Mouse (Mus musculus): ENCODE data around the gene Arl5a. TPM values are rescaled to one million over a fixed set of nuclear protein-coding genes. Genes with fewer than 3 reads are reported as not detected.

Arl5a gene
- polyA plus RNA-seq, 1 experiment from 2014 or later = 36.4 TPM

GRCm38 (mm10) chr2:52372080-52372479, 52.6 kb downstream of the Arl5a start:
- H3K4me3 ChIP-seq = no peak overlapping the region
- 0 out of 2 replicates have a peak, but pooled peaks cover under 1% of the 10 kb centered on the region for H3K4me1 ChIP-seq (replicated peaks)
- WGBS = 90% methylated on average over 4 of the region's 4 CpGs
- H3K36me3 ChIP-seq = no peaks in the 10 kb centered on the region
- H3K27ac ChIP-seq = no peak overlapping the region
- H3K9me3 ChIP-seq = no peaks in the 10 kb centered on the region
- DNase-seq (ENCODE audit: low spot score) = no peak
- H3K27me3 ChIP-seq (ENCODE audit: insufficient read depth, poor library complexity, severe bottlenecking) = no peaks in the 10 kb centered on the region

- Histone ChIP-seq H3K4me3 (no peak overlapping the region), H3K4me1 (replicated peaks) (0 out of 2 replicates have a peak, but pooled peaks cover 5% of the 10 kb centered on the region), H3K9me3 (no peaks in the 10 kb centered on the region), H3K27ac (no peak overlapping the region), H3K36me3 (no peaks in the 10 kb centered on the region), H3K27me3 (ENCODE audit: insufficient read depth, poor library complexity, severe bottlenecking) (no peaks in the 10 kb centered on the region)
- no peak for DNase-seq (ENCODE audit: low spot score)
- 79% methylated on average over 2 of the region's 2 CpGs for WGBS
These were observed 53.6 kb downstream of the Arl5a start for GRCm38 (mm10) chr2:52371066-52371465.

GRCm38 (mm10) chr2:52369622-52370021, 55.1 kb downstream of the Arl5a start:
- Histone ChIP-seq H3K27me3 (ENCODE audit: insufficient read depth, poor library complexity, severe bottlenecking) (no peaks in the 10 kb centered on the region), H3K9me3 (no peaks in the 10 kb centered on the region), H3K36me3 (no peaks in the 10 kb centered on the region), H3K4me1 (replicated peaks) (peaks cover 14% of the 10 kb centered on the region), H3K4me3 (no peak overlapping the region), H3K27ac (no peak overlapping the region)
- DNase-seq (ENCODE audit: low spot score) = no peak
- 94% methylated on average over 6 of the region's 6 CpGs for WGBS

- WGBS = 91% methylated on average over 5 of the region's 5 CpGs
- Histone ChIP-seq H3K27ac (no peak overlapping the region), H3K27me3 (ENCODE audit: insufficient read depth, poor library complexity, severe bottlenecking) (no peaks in the 10 kb centered on the region), H3K9me3 (no peaks in the 10 kb centered on the region), H3K36me3 (no peaks in the 10 kb centered on the region), H3K4me1 (replicated peaks) (peaks cover 14% of the 10 kb centered on the region), H3K4me3 (no peak overlapping the region)
- no peak for DNase-seq (ENCODE audit: low spot score)
These were observed 57.0 kb downstream of the Arl5a start for GRCm38 (mm10) chr2:52367665-52368064.

GRCm38 (mm10) chr2:52367248-52367647, 57.5 kb downstream of the Arl5a start:
- Histone ChIP-seq H3K4me1 (replicated peaks) (peaks cover 14% of the 10 kb centered on the region), H3K27ac (no peak overlapping the region), H3K4me3 (no peak overlapping the region), H3K36me3 (no peaks in the 10 kb centered on the region), H3K27me3 (ENCODE audit: insufficient read depth, poor library complexity, severe bottlenecking) (no peaks in the 10 kb centered on the region), H3K9me3 (no peaks in the 10 kb centered on the region)
- no peak for DNase-seq (ENCODE audit: low spot score)
- WGBS = 74% methylated on average over 13 of the region's 13 CpGs

GRCm38 (mm10) chr2:52361086-52361485, 63.6 kb downstream of the Arl5a start:
- Histone ChIP-seq H3K4me1 (replicated peaks) (peaks cover 9% of the 10 kb centered on the region), H3K36me3 (no peaks in the 10 kb centered on the region), H3K27me3 (ENCODE audit: insufficient read depth, poor library complexity, severe bottlenecking) (no peaks in the 10 kb centered on the region), H3K4me3 (no peak overlapping the region), H3K9me3 (no peaks in the 10 kb centered on the region), H3K27ac (no peak overlapping the region)
- no peak for DNase-seq (ENCODE audit: low spot score)
- 90% methylated on average over 9 of the region's 9 CpGs for WGBS

GRCm38 (mm10) chr2:52359722-52360121, 65.0 kb downstream of the Arl5a start:
- WGBS = 79% methylated on average over 1 of the region's 1 CpGs
- H3K27ac ChIP-seq = no peak overlapping the region
- DNase-seq (ENCODE audit: low spot score) = no peak
- H3K4me3 ChIP-seq = no peak overlapping the region
- no peaks in the 10 kb centered on the region for H3K9me3 ChIP-seq
- no peaks in the 10 kb centered on the region for H3K36me3 ChIP-seq
- H3K4me1 ChIP-seq (replicated peaks) = peaks cover 1% of the 10 kb centered on the region
- H3K27me3 ChIP-seq (ENCODE audit: insufficient read depth, poor library complexity, severe bottlenecking) = no peaks in the 10 kb centered on the region

GRCm38 (mm10) chr2:52358156-52358555, 66.5 kb downstream of the Arl5a start:
- no peak overlapping the region for H3K27ac ChIP-seq
- WGBS = 86% methylated on average over 5 of the region's 5 CpGs

GRCm38 (mm10) chr2:52351029-52351428, 73.7 kb downstream of the Arl5a start:
- Histone ChIP-seq H3K27ac (no peak overlapping the region), H3K36me3 (no peaks in the 10 kb centered on the region), H3K9me3 (peaks cover 2% of the 10 kb centered on the region; the same call in 1 of the 2 replicates), H3K4me1 (replicated peaks) (no peaks in the 10 kb centered on the region), H3K4me3 (no peak overlapping the region), H3K27me3 (ENCODE audit: insufficient read depth, poor library complexity, severe bottlenecking) (no peaks in the 10 kb centered on the region)
- no peak for DNase-seq (ENCODE audit: low spot score)
- WGBS = 86% methylated on average over 1 of the region's 1 CpGs

More at GRCm38 (mm10) chr2:52358156-52358555, 66.5 kb downstream of the Arl5a start:
- H3K9me3 ChIP-seq = no peaks in the 10 kb centered on the region
- H3K4me3 ChIP-seq = no peak overlapping the region
- H3K27me3 ChIP-seq (ENCODE audit: insufficient read depth, poor library complexity, severe bottlenecking) = no peaks in the 10 kb centered on the region
- no peaks in the 10 kb centered on the region for H3K4me1 ChIP-seq (replicated peaks)
- no peaks in the 10 kb centered on the region for H3K36me3 ChIP-seq
- DNase-seq (ENCODE audit: low spot score) = no peak

Other genes with a start within 250 kb of the Arl5a start
- 0.08 and 0.30 TPM in 2 replicates for gene Neb, start 46.4 kb downstream of the Arl5a start, polyA plus RNA-seq (2016; fragmentation: Nextera tagmentation; extraction: Ambion mirVana)